Mouse (Mus musculus): ENCODE data around the gene Rhbg. TPM values are rescaled to one million over a fixed set of nuclear protein-coding genes. Genes with fewer than 3 reads are reported as not detected.

Rhbg gene
- total RNA-seq, 2 experiments from 2014 or later, result not detected

DNA sequence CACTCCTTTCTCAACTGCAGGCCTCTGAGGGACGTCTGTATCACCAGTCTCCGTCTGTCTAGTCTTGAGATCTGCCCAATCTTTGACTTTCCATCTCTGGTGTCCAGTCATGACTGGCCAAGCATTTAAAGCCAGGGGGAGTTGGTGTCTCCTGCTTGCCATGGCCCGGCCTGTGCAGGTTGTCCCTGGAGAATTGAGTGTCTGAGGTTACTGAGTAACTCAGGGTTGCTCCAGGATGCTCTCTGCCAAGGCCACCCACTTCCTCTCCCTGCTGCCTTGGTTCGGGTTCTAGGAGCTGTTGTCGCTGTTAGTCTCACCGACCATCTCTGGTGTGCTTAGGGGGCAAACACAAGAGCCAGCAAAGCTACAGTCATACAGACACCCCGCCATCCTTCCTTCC, 1.9 kb upstream of the Rhbg start:
- no peak for DNase-seq

DNA sequence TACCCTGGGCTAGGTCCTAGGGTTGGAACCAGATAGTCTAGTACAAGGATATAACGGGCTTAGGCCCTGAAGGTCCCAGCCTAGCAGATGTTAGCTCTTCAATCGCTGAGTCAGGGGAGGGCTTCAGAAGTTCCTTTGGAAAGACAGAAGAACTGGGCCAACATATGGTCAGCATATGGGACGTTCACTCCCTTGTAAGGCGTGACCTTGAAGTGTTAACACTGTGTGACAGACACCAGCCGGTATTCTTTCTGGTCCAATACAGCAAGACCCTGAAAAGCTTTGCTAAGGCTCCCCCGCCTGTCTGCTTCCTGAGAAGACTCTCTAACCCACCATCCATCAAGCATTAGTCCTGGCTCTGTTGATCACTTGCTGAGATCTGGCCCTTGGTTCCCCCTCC, 1.4 kb upstream of the Rhbg start:
- DNase-seq, result no peak

DNA sequence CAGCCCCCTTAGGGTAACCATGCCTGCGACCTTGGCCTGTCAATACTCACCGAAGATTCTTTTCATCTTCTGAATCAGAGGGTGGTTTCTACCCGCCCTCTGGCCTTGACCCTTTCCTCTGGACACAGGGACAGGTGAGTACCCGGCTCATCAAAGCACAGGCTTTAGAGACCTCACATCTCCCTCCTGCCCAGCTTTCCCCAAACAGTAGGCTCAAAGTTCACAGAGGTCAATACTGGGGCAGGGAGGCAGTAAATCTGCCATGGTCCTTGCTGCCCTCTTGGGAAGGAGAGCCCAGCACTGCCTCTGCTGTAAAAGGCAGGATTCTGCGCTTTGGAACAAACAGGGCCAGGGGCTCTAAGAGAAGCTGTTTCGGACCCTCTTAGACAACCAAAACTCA, 1.8 kb downstream of the Rhbg start:
- no peak for DNase-seq

DNA sequence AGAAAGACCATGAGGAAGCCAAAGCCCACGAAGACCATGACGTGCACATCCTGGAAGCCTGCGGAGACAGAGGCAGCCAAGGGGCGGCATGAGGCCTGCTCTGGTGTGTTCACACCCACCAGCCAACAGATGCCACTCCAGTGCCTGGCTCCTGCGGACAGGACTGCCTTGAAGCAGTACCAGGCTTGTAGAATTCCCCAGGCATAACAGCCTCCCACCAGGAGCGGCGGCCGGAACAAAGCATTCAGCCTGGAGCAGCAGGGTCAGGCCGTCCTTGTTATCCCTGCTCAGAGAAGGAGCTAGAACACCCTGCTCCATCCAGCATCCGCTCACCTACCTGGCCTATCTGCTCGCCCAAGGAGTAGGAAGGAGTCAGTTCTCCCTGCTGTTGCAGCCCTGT, 6.1 kb downstream of the Rhbg start:
- DNase-seq, result no peak

- DNase-seq, result no peak
These were observed 6.8 kb downstream of the Rhbg start for GRCm38 (mm10) chr3:88247666-88248065.

DNA sequence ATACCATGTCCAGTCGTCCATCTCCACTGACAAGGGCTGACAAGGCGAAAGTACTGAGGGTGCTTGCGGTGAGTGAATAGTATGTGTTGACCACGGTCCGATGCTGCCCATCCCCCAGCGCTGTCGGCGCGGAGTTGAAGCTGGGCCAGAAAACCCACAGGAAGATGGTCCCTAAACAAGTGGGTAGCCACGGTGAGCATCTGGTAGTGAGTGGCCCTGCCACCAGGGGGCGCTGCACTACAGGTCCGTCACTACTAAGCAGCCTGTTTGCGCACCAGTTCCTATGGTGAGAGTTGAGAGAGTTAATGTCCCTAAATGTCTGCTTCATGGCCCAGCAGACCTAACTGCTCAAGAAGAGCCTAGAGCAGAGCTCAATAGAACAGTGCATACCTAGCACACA, 8.7 kb downstream of the Rhbg start:
- DNase-seq, result peak; percentile 83

- peak; percentile 68 for DNase-seq
These were observed 10.4 kb downstream of the Rhbg start for GRCm38 (mm10) chr3:88244071-88244470.

DNA sequence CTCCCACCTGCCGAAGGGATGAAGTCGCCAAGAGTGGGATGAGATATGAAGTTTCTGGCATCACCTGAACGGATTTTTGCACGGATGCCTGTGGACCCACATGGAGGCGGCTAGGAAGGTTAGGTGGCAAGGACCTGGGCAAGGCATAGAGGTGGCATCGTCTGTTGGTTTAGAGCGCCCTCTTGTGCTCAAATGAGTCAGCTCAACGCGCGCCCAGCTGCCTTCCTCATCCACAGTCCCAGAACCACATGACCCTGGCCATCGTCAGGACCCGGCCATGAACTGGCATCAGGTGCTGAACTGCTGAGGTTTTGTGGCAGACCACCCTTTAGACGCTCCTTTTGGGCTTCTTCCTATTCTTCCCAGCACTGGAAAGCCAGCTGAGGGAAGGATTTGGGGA, 12.0 kb downstream of the Rhbg start:
- peak; percentile 83 for DNase-seq

- no peak for DNase-seq
These were observed 13.3 kb downstream of the Rhbg start for GRCm38 (mm10) chr3:88241045-88241786.

GRCm38 (mm10) chr3:88239446-88239845, 15.1 kb downstream of the Rhbg start:
- no peak for DNase-seq

DNA sequence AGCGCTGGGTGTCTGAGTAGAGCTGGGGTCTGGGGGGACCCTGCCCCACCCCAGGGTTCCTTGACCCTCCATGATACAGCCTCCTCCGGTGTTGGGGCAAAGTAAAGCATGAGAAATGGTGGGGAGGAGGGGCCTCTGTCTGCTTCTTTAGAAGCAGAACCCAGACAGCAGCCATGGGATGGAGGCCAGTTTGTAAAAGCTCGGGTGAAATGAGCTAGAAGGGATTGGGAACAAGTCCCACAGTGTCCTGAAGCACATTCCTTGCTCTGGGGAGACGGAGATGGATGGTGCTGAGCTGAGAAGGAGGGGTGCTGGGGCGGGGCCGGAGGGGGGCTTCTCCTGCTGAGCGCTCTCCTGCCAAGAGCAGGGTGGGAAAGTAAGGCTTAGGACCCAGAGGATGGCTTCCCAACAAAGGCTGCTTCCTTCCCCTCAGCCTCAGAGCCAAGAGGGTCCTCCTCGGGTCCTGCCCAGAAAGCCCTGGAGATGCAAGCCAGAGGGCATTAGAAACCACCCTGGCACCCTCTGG, 15.6 kb downstream of the Rhbg start:
- DNase-seq, result no peak

- DNase-seq, result peak; percentile 53
These were observed 16.8 kb downstream of the Rhbg start for GRCm38 (mm10) chr3:88237556-88238194.

DNA sequence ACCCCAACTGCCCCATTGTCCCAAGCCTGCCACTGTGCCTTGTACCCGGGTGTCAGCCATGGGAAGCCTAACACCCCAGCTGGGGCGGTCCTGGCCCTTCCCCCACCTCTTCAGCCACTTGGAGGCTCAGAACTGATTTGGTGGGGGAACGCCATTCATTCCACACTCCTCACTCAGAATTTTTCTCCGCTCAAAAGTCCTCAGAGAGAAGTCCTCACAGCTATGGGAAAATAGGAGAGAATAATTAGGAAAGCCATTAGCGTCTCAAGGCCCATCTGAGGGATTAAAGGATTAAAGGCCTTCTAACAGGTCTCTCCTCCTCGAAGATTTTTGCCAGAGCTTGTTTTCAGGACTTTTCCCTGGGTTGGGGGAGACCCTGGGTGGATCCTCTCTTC, 17.4 kb downstream of the Rhbg start:
- no peak for DNase-seq

DNA sequence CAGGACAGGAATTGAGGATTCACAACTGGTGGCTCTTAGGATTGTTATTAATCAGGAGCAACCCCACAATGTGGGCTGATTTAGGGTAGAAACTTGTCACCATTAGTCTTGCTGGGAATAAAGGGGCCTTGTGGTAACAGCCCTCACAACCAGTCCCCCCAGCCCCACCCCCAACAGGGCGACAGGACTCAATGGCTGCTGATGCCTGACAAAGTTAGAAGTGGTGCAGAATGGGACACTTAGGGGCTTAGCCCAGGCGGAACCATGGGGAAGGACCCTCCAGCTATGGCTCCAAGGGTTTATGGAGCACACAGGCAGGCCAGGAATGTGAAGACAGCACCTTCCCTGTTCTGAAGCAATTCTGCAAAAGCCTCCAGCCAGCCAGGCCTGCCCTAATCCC, 18.9 kb downstream of the Rhbg start:
- no peak for DNase-seq

DNA sequence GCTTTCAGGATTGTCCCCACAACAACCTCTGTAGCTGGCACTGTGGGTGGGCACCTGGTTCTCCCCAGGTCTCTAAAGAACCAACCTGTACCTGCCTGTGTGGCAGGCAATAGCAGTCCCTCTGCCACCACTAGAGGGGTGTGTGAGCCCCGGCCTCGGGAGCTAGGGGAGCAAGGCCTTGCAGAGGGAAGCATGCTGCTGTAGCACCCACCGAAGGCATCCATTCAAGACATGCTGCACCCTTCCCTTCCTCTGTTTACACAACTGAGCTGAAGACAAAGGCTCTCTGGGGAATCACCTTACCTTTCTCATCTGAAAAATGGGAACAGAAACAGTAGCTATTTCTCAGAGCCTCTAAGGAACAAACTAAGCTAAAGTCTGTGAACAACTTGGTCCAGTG, 19.3 kb downstream of the Rhbg start:
- no peak for DNase-seq

DNA sequence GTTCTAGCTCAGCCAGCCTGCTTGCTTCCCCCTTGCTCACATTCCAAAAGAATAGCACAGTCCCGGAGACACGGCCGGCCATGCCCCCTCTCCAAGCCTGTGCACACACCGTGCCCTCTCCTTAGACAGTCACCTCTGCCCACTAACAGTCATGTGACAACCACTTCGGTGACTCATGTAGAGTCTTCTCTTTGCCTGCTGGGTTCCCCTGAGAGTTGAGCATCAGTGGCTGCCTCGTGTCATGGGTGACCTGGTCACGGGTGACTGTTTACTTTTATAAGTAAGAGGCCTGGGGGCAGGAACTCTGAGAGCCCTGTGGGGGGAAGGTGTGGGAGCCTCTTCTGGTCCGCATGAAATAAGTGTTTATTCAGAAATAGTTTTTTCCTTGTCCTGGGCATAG, 20.5 kb downstream of the Rhbg start:
- DNase-seq, result no peak

GRCm38 (mm10) chr3:88232851-88233649, 21.5 kb downstream of the Rhbg start:
- no peak for DNase-seq

DNA sequence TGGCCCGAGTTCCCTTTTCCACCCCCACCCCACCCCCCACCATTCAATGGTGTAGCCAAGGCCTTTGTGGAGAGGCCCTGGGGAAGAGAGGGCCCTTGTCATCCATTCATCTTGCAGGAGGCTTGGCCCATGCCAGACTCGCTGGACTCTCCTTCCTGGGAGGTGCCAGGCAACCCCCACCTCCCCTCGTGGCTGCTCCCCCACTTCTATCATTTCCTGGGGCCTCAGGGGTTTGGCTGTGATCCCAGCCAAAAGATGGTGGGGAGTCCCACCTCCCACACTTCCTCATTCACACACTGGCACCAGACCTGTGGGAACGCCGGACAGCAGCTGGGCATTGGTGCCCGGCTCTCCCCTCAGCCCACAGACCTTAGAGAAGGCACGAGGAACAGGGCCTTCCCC, 22.2 kb downstream of the Rhbg start:
- DNase-seq, result no peak

DNA sequence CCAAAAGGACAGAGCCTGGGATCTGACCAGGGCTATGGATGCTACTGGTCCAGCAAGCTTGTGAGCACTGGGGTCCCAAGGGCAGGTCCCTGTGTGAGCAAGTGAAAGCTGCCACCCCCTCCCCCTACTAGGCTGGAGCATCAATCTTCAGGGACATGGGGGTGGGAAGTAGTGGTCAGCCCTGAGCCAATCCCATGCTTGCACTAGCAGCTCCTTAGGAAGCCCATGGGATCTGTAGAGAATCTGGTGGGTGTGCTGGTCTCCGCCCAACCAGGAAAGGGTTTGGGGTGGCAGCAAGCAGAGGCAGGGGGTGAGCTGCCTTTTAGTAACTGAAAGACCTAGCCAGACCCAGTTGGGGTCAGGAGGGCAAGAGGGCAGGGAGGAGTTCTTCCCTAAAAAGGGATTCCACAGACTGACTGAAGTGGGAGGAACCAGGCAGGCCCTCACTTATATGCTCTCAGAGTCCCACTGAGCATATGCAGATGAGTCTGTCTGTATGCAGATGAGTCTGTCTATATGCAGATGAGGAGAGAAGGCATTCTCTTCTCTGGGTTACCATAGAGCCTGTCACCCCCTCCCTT, 23.4 kb downstream of the Rhbg start:
- no peak for DNase-seq

DNA sequence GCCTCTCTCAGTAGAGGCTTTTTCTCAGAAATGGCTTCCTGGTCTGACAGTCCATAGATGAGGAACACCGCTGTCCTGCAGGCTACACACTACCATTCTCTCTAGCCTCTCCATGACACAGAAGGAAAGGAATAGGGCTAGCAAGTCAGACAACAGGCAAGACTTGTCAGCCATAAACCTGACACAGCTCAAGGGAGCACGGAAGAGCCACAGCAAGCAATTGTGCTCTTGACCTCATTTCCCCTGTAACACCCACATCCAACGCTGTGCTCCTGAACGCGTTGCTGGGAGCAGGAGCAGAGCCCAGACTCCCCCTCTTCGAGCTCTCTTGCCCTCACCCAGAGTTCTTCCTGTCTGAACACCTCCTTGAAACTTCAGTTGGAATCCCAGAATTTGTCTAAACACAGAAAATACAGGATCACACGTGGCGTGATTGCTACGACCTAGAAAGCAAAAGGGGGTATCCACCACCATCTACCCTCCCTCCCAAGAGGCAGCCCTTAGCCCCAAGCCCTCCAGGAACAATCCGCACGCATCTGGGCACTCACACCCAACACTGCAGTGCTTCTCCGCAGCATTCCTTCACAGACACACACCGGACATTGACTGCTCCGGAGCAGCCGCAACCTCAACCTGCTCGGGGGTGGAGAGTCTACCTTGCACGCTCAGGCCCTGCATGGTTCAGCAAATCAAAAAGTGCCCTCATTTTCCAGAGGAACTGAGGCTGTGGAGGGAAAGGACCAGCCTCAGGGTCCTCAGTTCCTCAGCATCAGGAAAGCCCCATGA, 24.1 kb downstream of the Rhbg start:
- DNase-seq, result no peak

DNA sequence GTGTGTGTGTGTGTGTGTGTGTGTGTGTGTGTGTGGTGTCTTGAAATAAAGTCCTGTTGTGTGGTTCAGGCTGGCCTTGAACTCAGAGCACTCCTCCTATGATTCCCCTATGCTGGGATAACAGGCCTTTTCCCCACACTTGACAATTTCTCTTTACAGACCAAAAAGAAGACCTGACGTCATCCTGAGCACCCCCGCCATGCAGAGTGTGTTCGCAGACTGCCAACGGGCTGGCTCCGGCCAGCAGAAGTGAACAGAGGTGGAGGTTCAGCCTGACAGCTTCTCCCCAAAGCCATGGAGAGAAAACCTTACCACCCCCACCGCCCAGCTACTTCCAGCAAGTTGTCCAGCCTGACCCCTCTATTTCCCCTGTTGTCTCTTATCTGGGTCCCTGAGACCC, 25.0 kb downstream of the Rhbg start:
- no peak for DNase-seq

DNA sequence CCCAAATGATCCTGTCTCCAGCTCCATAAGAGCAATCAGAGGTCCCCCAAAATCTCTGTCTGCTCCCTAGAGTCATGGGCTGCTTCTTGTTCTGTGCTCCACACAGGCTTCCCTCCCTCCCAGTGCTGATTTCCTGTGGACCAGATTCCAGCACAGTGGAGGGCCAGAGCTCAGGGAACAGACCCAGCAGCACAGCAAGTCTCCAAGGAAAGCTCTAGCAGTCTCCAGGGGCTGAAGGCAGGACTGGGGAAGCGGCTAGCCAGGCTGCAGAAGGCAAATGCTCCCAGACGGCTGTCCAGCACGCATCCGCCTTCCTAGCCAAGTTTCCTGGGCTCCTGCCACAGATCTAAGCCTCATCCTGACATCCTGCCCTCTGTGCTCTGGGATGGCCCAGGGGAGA, 25.6 kb downstream of the Rhbg start:
- peak; percentile 16 for DNase-seq

Data from heart, postnatal 4 days (tissue).